Mouse (Mus musculus) adrenal gland, postnatal 10 days (tissue): ENCODE results near the gene Zkscan1. TPM values are rescaled to one million over a fixed set of nuclear protein-coding genes. Genes with fewer than 3 reads are reported as not detected.
"Not testable (repeated sequence)": the region's sequence is repeated elsewhere in the genome, so short reads cannot be mapped to it uniquely, and the experiment has no call there.

Experiments used
- DNase-seq: peaks from one replicate; pipeline ENCODE4 v3.0.0; 2021; ENCODE audit warnings: mixed read lengths
- long read RNA-seq, 2 experiments: library from polyadenylated mRNA; stranded (forward); transcript quantifications; one replicate each; pipeline ENCODE4 v2.0.0; 2021
- total RNA-seq, 2 experiments: library from RNA; stranded (reverse); gene quantifications; 2 replicates each; pipeline ENCODE4 v1.2.3; 2021

Gene Zkscan1
- total RNA-seq = 10 to 100 TPM; 29.2 to 33.8 TPM
- long read RNA-seq, experiment 1, full-length matches to known transcripts = 2 of 4 reads
- long read RNA-seq, experiment 1, partial matches to known transcripts = 0 of 4 reads
- long read RNA-seq, experiment 1, other reads (novel, unspliced or antisense) = 2 of 4 reads
- long read RNA-seq, experiment 2, full-length matches to known transcripts = 6 of 9 reads
- long read RNA-seq, experiment 2, partial matches to known transcripts = 0 of 9 reads
- long read RNA-seq, experiment 2, other reads (novel, unspliced or antisense) = 3 of 9 reads

- DNase-seq = peak; percentile 85
Observed at GRCm38 (mm10) chr5:138084996-138085395, at the start of gene Zkscan1. Gene Zkscan1, plus strand, starts transcription at chr5:138085084.

DNA sequence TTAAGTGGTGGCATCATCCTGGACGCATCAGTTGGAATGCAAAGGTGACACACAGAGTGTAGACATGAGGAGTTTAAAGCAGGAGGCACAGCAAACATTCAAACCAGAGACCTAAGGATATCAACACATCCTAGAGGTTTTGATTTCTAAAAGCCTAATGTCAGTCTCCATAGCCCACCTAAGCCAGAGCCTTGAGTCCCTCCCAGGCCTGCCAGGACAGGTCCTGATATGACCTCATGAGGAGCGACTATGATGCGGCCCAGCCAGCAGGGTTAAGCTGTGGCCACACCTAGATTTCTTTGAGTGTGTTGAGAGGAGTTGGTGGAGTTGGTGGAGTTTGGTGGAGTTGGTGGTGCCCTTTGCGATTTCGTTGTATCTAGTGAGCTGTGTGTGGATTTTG, 32.0 kb upstream of the Zkscan1 start, which contains the start of gene Smok3c:
Smok3c (plus strand) TSS at position 301 of the 400 bp plus-strand sequence.
- not testable (repeated sequence) for DNase-seq

DNA sequence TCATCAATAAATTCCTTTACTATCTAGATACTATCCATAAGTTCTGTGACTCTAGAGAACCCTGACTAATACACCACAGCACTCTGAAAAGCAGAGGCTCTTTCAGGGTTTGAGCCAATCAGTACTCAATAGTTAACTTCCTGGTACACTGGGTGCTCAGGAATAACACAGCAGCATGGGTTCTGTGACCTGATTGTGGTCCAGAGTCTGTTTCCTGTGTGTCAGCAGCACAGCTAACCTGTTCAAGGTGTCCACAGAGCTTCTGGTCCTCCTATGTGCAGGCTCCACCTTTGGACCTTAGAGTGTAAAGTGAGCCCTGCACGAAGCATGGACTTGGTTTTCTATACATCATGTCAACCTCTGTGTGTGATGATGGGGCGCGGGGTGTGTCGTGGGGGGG, 11.1 kb upstream of the Zkscan1 start:
- no peak for DNase-seq

DNA sequence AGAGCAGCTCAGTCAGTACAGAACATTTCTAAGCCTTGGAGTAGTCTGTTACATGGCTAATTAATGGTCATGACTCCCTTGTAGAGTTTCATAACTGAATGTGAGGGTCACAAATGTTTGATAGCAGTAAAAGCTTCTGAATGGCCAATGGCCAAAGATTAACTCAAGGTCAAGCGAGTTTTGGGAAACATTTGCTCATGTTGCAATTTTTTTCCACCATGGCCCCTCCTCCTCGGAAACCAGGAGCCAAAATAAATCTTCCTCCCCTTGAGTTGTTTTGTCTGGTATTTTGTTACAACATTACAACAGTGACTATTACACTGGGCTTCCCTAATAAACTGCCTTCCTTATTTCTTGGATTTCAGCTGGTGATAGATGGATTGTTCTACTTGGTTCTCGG, 9.2 kb upstream of the Zkscan1 start:
- DNase-seq = no peak

GRCm38 (mm10) chr5:138076148-138076547, 8.7 kb upstream of the Zkscan1 start:
- DNase-seq = no peak

DNA sequence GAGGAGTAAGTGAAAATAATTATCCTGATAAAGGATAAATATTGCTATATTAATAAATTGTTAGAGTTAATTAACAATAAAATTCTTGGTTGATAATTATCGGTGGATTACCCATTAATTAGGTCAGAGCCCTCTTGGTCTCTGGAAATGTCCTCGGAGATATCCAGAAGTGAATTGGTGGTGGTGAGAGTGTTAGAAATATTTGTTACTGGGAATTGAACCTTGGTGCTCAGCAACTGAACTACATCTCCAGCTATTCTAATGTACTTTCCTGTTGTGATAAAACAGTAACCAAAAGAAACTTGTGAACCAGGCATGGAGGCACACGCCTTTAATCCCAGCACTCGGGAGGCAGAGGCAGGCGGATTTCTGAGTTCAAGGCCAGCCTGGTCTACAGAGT, 4.4 kb upstream of the Zkscan1 start:
- no peak for DNase-seq

DNA sequence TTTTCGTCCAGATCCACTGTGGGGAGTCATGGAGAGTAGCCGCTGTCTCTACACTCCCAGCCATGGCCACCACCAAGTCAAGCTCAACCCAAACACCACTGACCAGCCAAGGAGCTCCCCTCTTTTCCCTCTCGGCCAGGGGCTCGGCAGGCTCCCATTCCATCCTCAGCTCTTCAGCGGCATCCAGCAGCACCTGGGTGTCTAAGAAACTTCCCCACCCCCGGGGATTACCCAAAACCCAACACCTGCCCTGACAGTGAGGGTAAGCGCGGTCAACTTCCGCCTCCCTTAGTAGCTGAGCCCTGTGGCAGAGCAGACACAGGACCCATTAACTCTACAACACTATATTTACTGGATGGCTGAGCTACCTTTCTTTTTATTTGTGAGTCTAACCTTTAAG, 3.4 kb upstream of the Zkscan1 start:
- DNase-seq = no peak

GRCm38 (mm10) chr5:138083318-138083900, 1.5 kb upstream of the Zkscan1 start:
- no peak for DNase-seq

DNA sequence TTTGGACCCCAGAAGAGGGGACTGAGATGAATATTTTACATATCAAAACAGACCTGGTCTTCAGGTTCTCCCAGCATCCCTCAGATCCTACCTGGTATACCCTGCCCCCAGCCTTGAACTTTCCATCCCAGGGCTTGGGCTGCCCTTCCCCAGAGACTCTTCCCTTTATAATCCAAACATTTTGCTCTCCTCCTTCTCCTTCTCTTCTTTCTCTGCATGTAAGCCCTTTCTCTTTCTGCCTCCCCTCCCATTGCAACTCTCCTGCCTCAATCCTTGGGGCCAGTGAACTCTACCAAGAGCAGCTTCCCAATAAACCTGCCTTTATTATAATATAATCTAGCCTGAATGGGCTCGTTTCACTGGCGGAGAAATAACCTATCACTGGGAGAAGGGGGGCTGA, 948 bp upstream of the Zkscan1 start:
- DNase-seq = no peak

DNA sequence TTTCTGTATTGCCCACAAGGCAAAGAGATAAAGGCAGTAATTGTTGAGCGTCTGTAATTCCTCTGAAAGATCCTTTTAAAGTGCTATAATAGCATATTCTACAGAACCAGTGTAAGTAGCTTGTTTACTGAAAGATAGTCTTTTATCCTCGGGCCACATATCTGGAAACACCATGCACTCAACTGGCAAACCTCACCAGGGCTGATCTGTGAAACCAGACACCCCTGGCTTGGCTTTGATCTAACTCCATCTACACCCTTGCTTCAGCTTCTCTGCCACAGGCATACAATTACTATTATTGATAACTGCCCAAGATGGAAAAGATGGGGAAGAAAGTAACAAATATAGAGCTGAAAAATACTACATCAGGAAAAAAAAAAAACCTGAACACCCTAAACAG, 377 bp upstream of the Zkscan1 start:
- DNase-seq = no peak

DNA sequence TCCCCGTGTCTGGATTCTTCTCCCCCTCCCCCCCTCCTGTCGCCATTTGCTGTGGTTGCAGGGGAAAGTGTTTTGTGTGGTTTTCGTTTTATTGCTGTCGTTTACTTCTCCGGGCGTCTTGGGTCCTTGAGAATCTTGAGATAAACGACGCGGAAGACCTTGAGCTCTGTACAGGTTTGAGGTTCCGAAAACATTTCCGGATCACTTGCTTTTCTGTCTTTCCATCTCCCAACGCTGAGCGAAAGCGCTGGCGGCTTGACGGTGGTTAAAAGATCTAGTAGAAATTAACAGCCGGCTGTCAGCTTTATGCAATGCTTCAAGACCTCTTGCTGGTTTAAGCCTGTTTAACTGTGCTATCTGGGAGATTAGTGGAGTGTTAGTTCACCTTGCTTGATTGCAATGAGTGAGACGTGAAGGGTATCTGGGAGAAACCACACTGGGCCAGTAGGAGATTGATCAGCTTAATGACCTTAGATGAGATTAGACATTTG, 582 bp downstream of the Zkscan1 start:
- DNase-seq = peak; percentile 47

DNA sequence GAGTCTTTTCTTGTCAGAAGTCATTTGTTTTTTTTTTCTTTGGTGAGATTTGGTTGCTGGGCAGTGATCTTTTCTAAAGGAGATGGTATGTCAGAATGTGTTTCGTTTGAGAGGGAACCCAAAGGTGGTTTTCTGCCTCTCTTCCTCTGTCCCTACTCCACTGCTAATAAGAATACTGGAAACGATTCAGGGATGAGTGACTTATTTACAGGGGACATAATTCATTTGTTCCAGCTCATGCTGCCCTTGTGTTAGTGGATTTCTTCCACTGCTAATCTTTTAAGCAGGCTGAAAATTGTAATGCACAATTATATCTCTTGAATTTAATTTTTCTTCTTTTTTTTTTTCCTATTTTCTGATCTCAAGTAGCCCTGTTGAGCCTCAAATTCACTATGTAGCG, 2.0 kb downstream of the Zkscan1 start:
- DNase-seq = no peak

DNA sequence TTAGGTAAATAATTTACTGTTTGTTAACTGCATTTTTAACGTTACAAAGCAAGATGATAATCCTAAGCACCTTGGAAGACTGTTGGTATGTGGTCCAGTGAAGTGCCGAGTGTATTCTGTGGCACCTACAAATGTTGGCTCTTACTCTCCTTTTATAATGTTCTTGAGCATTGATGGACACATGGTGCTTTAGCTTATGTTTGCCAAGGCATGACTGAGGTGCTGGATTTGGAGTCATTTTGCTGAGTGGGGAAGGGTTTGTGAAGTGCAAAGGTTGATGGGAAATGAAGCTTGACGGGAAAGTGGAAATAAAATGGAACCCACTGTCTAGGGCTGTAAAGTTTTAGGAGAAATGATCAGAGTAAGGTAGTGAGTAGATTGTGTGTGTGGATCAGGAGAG, 3.5 kb downstream of the Zkscan1 start:
- no peak for DNase-seq

- no peak for DNase-seq
Observed at GRCm38 (mm10) chr5:138089108-138089551, 4.2 kb downstream of the Zkscan1 start.

GRCm38 (mm10) chr5:138090271-138090670, 5.4 kb downstream of the Zkscan1 start:
- DNase-seq = peak; percentile 20

GRCm38 (mm10) chr5:138090737-138091136, 5.9 kb downstream of the Zkscan1 start:
- DNase-seq = no peak

DNA sequence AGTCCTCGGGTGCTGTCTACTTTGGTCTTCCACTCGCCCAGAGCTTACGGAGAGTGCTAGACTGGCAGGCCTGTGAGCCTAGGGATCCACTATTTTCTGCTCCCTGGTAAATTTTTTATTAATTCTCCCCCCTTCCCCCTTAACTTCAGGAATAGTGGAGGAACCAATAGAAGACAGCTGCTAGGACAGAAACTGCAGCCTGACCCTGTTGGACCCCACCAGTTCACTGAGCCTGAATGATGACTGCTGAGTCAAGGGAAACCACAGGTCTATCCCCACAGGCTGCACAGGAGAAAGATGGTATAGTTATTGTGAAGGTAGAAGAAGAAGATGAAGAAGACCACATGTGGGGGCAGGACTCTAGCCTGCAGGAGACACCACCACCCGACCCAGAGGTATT, 7.9 kb downstream of the Zkscan1 start:
- no peak for DNase-seq

- DNase-seq = no peak
Observed at GRCm38 (mm10) chr5:138094474-138094873, 9.6 kb downstream of the Zkscan1 start.

- no peak for DNase-seq
Observed at GRCm38 (mm10) chr5:138104976-138105375, 20.1 kb downstream of the Zkscan1 start.

DNA sequence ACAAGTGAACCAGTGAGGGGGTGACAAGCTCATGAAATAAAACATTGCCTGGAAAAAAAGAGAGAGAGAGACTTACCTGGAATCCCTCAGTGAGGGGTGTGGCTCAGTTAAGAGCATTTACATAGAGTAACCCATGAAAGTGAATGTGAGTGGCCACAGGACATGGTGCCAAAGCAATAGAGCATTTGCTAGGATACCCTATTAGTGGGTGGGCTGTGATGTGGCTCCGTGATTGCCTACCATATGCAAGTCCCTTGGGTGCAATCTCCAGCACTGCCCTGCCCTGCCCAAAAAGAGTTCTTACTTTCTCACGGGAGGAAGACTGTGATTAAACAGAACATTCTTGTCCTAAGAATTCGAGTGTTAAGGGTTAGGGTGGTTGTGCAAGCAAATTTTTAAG, 22.2 kb downstream of the Zkscan1 start:
- DNase-seq = no peak

GRCm38 (mm10) chr5:138109847-138110396, 25.0 kb downstream of the Zkscan1 start:
- not testable (repeated sequence) for DNase-seq

GRCm38 (mm10) chr5:138116255-138117198, 31.6 kb downstream of the Zkscan1 start, which contains the start of gene Zscan21:
Gene Zscan21, plus strand, starts transcription at chr5:138116903.
- DNase-seq = peak; percentile 94
